Mouse (Mus musculus) 3T3-L1 (cell line): ENCODE measurements around the gene Gm4847.

Source experiments
- DNase-seq: peaks from one replicate; pipeline ENCODE4 v3.0.0-alpha.2; 2015; ENCODE audit warnings: low read depth, low spot score

Gm4847 gene

DNA sequence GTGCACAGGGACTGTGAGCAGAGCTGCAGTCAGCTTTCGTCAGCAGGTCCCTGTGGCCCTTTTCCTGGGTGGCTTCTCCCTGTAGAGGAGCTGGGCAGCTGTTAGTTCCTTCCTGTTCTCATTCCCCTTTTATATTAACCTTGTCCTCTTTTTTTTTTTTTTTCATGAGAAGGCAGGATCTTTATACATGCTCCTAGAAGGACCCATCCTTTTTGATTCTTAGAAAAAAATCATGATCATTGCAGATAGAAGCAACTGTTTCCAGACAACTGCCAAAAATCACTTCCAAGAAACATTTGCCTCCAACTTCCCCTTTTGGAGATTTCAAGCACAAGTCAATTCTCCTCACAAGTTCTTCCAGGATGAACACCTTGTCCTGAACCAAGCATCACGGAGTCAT, at the start of gene Gm4847:
Gene Gm4847, minus strand, starts transcription at position 101 of the 400 bp plus-strand sequence.
- no peak for DNase-seq

- DNase-seq, result no peak
These were observed 34.3 kb upstream of the Gm4847 start, which contains the start of gene Fmo9 for GRCm38 (mm10) chr1:166681745-166682144. TSS of gene Fmo9 (minus strand) at chr1:166681845.

GRCm38 (mm10) chr1:166669264-166669663, 21.8 kb upstream of the Gm4847 start:
- no peak for DNase-seq

- DNase-seq, result no peak
These were observed 13.3 kb upstream of the Gm4847 start for GRCm38 (mm10) chr1:166660800-166661199.
